Mouse (Mus musculus): ENCODE results near the gene Fbxo17. TPM values are rescaled to one million over a fixed set of nuclear protein-coding genes. Genes with fewer than 3 reads are reported as not detected.

Fbxo17 gene
- polyA plus RNA-seq, 1 experiment from 2014 or later, result 1.0 TPM

- no peak for ATAC-seq (ENCODE audit: low read depth)
- H3K9ac ChIP-seq (ENCODE audit: low read depth, low read length), result peak within 1 kb of the TSS; percentile 74
- 59% methylated on average over 7 of the region's 7 CpGs for WGBS (ENCODE audit: insufficient replicate concordance)
- peak within 1 kb of the TSS; percentile 49; the same call in 1 of the 2 replicates for H3K27ac ChIP-seq (ENCODE audit: low read length)
- H3K36me3 ChIP-seq (ENCODE audit: control insufficient read depth, insufficient read depth), result no peaks in the 10 kb centered on the region
- H3K27me3 ChIP-seq (ENCODE audit: control insufficient read depth, insufficient read depth, low read depth, low read length), result no peaks in the 10 kb centered on the region
- H3K4me3 ChIP-seq (ENCODE audit: low read depth, low read length), result peak within 1 kb of the TSS; percentile 88
- H3K9me3 ChIP-seq (replicated peaks; ENCODE audit: control insufficient read depth, low read length), result no peaks in the 10 kb centered on the region
- H3K4me2 ChIP-seq (ENCODE audit: low read depth, low read length), result peak within 1 kb of the TSS; percentile 89
- H3K4me1 ChIP-seq (ENCODE audit: control insufficient read depth, low read depth, low read length), result peaks cover 34% of the 10 kb centered on the region
These were observed 50.9 kb downstream of the Fbxo17 start, which contains the start of gene Nfkbib for GRCm38 (mm10) chr7:28767462-28767965. Gene Nfkbib, minus strand, starts transcription at chr7:28767512.

- Histone ChIP-seq H3K36me3 (ENCODE audit: control insufficient read depth, insufficient read depth) (no peaks in the 10 kb centered on the region), H3K4me1 (ENCODE audit: control insufficient read depth, low read depth, low read length) (peaks cover 34% of the 10 kb centered on the region), H3K27ac (ENCODE audit: low read length) (no peak overlapping the region), H3K4me3 (ENCODE audit: low read depth, low read length) (no peak overlapping the region), H3K9me3 (replicated peaks; ENCODE audit: control insufficient read depth, low read length) (no peaks in the 10 kb centered on the region), H3K4me2 (ENCODE audit: low read depth, low read length) (no peak overlapping the region), H3K9ac (ENCODE audit: low read depth, low read length) (no peak overlapping the region), H3K27me3 (ENCODE audit: control insufficient read depth, insufficient read depth, low read depth, low read length) (no peaks in the 10 kb centered on the region)
- ATAC-seq (ENCODE audit: low read depth), result no peak
- 46% methylated on average over 9 of the region's 9 CpGs for WGBS (ENCODE audit: insufficient replicate concordance)
These were observed 52.9 kb downstream of the Fbxo17 start for GRCm38 (mm10) chr7:28769414-28769958.

GRCm38 (mm10) chr7:28770309-28770708 is 53.7 kb downstream of the Fbxo17 start:
- 20% methylated on average over 3 of the region's 3 CpGs for WGBS (ENCODE audit: insufficient replicate concordance)
- Histone ChIP-seq H3K9me3 (replicated peaks; ENCODE audit: control insufficient read depth, low read length) (no peaks in the 10 kb centered on the region), H3K4me1 (ENCODE audit: control insufficient read depth, low read depth, low read length) (peaks cover 33% of the 10 kb centered on the region), H3K4me3 (ENCODE audit: low read depth, low read length) (no peak overlapping the region), H3K36me3 (ENCODE audit: control insufficient read depth, insufficient read depth) (no peaks in the 10 kb centered on the region), H3K9ac (ENCODE audit: low read depth, low read length) (no peak overlapping the region), H3K4me2 (ENCODE audit: low read depth, low read length) (no peak overlapping the region), H3K27ac (ENCODE audit: low read length) (no peak overlapping the region; the same call in 1 of the 2 replicates), H3K27me3 (ENCODE audit: control insufficient read depth, insufficient read depth, low read depth, low read length) (no peaks in the 10 kb centered on the region)
- no peak for ATAC-seq (ENCODE audit: low read depth)

GRCm38 (mm10) chr7:28771867-28772266 is 55.3 kb downstream of the Fbxo17 start:
- Histone ChIP-seq H3K9ac (ENCODE audit: low read depth, low read length) (no peak overlapping the region), H3K27ac (ENCODE audit: low read length) (no peak overlapping the region), H3K4me1 (ENCODE audit: control insufficient read depth, low read depth, low read length) (peaks cover 28% of the 10 kb centered on the region), H3K36me3 (ENCODE audit: control insufficient read depth, insufficient read depth) (no peaks in the 10 kb centered on the region), H3K9me3 (replicated peaks; ENCODE audit: control insufficient read depth, low read length) (no peaks in the 10 kb centered on the region), H3K4me3 (ENCODE audit: low read depth, low read length) (no peak overlapping the region), H3K4me2 (ENCODE audit: low read depth, low read length) (no peak overlapping the region), H3K27me3 (ENCODE audit: control insufficient read depth, insufficient read depth, low read depth, low read length) (no peaks in the 10 kb centered on the region)
- WGBS (ENCODE audit: insufficient replicate concordance), result 83% methylated on average over 11 of the region's 11 CpGs
- no peak for ATAC-seq (ENCODE audit: low read depth)

GRCm38 (mm10) chr7:28773163-28773562 is 56.6 kb downstream of the Fbxo17 start:
- Histone ChIP-seq H3K4me3 (ENCODE audit: low read depth, low read length) (no peak overlapping the region), H3K9ac (ENCODE audit: low read depth, low read length) (no peak overlapping the region), H3K27ac (ENCODE audit: low read length) (no peak overlapping the region), H3K27me3 (ENCODE audit: control insufficient read depth, insufficient read depth, low read depth, low read length) (no peaks in the 10 kb centered on the region), H3K9me3 (replicated peaks; ENCODE audit: control insufficient read depth, low read length) (no peaks in the 10 kb centered on the region), H3K4me1 (ENCODE audit: control insufficient read depth, low read depth, low read length) (peaks cover 16% of the 10 kb centered on the region), H3K4me2 (ENCODE audit: low read depth, low read length) (no peak overlapping the region), H3K36me3 (ENCODE audit: control insufficient read depth, insufficient read depth) (no peaks in the 10 kb centered on the region)
- WGBS (ENCODE audit: insufficient replicate concordance), result 60% methylated on average over 3 of the region's 3 CpGs
- no peak for ATAC-seq (ENCODE audit: low read depth)

GRCm38 (mm10) chr7:28774164-28774563 is 57.6 kb downstream of the Fbxo17 start:
- no peak overlapping the region for H3K9ac ChIP-seq (ENCODE audit: low read depth, low read length)
- no peaks in the 10 kb centered on the region for H3K9me3 ChIP-seq (replicated peaks; ENCODE audit: control insufficient read depth, low read length)
- H3K27me3 ChIP-seq (ENCODE audit: control insufficient read depth, insufficient read depth, low read depth, low read length), result no peaks in the 10 kb centered on the region
- H3K4me1 ChIP-seq (ENCODE audit: control insufficient read depth, low read depth, low read length), result peaks cover 15% of the 10 kb centered on the region
- ATAC-seq (ENCODE audit: low read depth), result no peak
- 84% methylated on average over 12 of the region's 12 CpGs for WGBS (ENCODE audit: insufficient replicate concordance)
- H3K27ac ChIP-seq (ENCODE audit: low read length), result no peak overlapping the region
- H3K4me3 ChIP-seq (ENCODE audit: low read depth, low read length), result no peak overlapping the region
- H3K36me3 ChIP-seq (ENCODE audit: control insufficient read depth, insufficient read depth), result no peaks in the 10 kb centered on the region
- H3K4me2 ChIP-seq (ENCODE audit: low read depth, low read length), result no peak overlapping the region

- WGBS (ENCODE audit: insufficient replicate concordance), result 70% methylated on average over 7 of the region's 7 CpGs
- Histone ChIP-seq H3K4me1 (ENCODE audit: control insufficient read depth, low read depth, low read length) (peaks cover 10% of the 10 kb centered on the region), H3K9ac (ENCODE audit: low read depth, low read length) (no peak overlapping the region), H3K27me3 (ENCODE audit: control insufficient read depth, insufficient read depth, low read depth, low read length) (no peaks in the 10 kb centered on the region), H3K27ac (ENCODE audit: low read length) (no peak overlapping the region), H3K36me3 (ENCODE audit: control insufficient read depth, insufficient read depth) (no peaks in the 10 kb centered on the region), H3K4me3 (ENCODE audit: low read depth, low read length) (no peak overlapping the region), H3K9me3 (replicated peaks; ENCODE audit: control insufficient read depth, low read length) (no peaks in the 10 kb centered on the region), H3K4me2 (ENCODE audit: low read depth, low read length) (no peak overlapping the region)
- ATAC-seq (ENCODE audit: low read depth), result no peak
These were observed 58.5 kb downstream of the Fbxo17 start for GRCm38 (mm10) chr7:28775129-28775528.

GRCm38 (mm10) chr7:28778825-28779224 is 62.2 kb downstream of the Fbxo17 start:
- Histone ChIP-seq H3K9ac (ENCODE audit: low read depth, low read length) (no peak overlapping the region), H3K4me2 (ENCODE audit: low read depth, low read length) (no peak overlapping the region), H3K9me3 (replicated peaks; ENCODE audit: control insufficient read depth, low read length) (no peaks in the 10 kb centered on the region), H3K27me3 (ENCODE audit: control insufficient read depth, insufficient read depth, low read depth, low read length) (no peaks in the 10 kb centered on the region), H3K4me1 (ENCODE audit: control insufficient read depth, low read depth, low read length) (peaks cover 9% of the 10 kb centered on the region), H3K4me3 (ENCODE audit: low read depth, low read length) (no peak overlapping the region), H3K36me3 (ENCODE audit: control insufficient read depth, insufficient read depth) (no peaks in the 10 kb centered on the region), H3K27ac (ENCODE audit: low read length) (no peak overlapping the region)
- no peak for ATAC-seq (ENCODE audit: low read depth)
- 77% methylated on average over 9 of the region's 9 CpGs for WGBS (ENCODE audit: insufficient replicate concordance)

- 41% methylated on average over 6 of the region's 6 CpGs for WGBS (ENCODE audit: insufficient replicate concordance)
- ATAC-seq (ENCODE audit: low read depth), result peak; percentile 60
- Histone ChIP-seq H3K27ac (ENCODE audit: low read length) (peak overlapping the region; percentile 59), H3K4me2 (ENCODE audit: low read depth, low read length) (no peak overlapping the region), H3K27me3 (ENCODE audit: control insufficient read depth, insufficient read depth, low read depth, low read length) (no peaks in the 10 kb centered on the region), H3K9me3 (replicated peaks; ENCODE audit: control insufficient read depth, low read length) (no peaks in the 10 kb centered on the region), H3K4me3 (ENCODE audit: low read depth, low read length) (no peak overlapping the region), H3K9ac (ENCODE audit: low read depth, low read length) (no peak overlapping the region), H3K36me3 (ENCODE audit: control insufficient read depth, insufficient read depth) (no peaks in the 10 kb centered on the region), H3K4me1 (ENCODE audit: control insufficient read depth, low read depth, low read length) (peaks cover 9% of the 10 kb centered on the region)
These were observed 63.6 kb downstream of the Fbxo17 start for GRCm38 (mm10) chr7:28780067-28780658.

All from liver, embryonic 16.5 days (tissue).